Mouse (Mus musculus) thymus, adult 2 months (tissue): ENCODE results near the gene Hs3st5.

Experiments
- CTCF ChIP-seq: fragments of 200-500 bp; IDR thresholded peaks from 2 replicates; pipeline ENCODE4 v1.5.1; 2012; ENCODE audit warnings: mild to moderate bottlenecking, control low read depth, low read length, moderate library complexity, borderline replicate concordance; ENCODE audit not compliant: control insufficient read depth, poor library complexity, insufficient read depth; ENCODE audit errors: extremely low read depth
- POLR2A ChIP-seq: fragments of 200-500 bp; IDR thresholded peaks from 2 replicates; pipeline ENCODE4 v1.6.1; 2012; ENCODE audit warnings: mild to moderate bottlenecking, low read length, control low read depth, moderate library complexity; ENCODE audit not compliant: control insufficient read depth, poor library complexity, insufficient read depth; ENCODE audit errors: extremely low read depth

GRCm38 (mm10) chr10:36610400-36610799, 103.8 kb downstream of the Hs3st5 start:
- no peak for TF ChIP-seq POLR2A
- TF ChIP-seq CTCF = no peak
